Mouse (Mus musculus) hindbrain, embryonic 14.5 days (tissue): Measurements from ENCODE around the gene 4930438A08Rik. TPM values are rescaled to one million over a fixed set of nuclear protein-coding genes. Genes with fewer than 3 reads are reported as not detected.
A peak's percentile ranks its signal among the peaks of the same experiment; 100 is the strongest.
"Not testable (repeated sequence)": the region's sequence is repeated elsewhere in the genome, so short reads cannot be mapped to it uniquely, and the experiment has no call there.

Experiments used
- ATAC-seq: fragments of 200-750 bp; cut with Nextera tagmentation; 2 replicates; pipeline ENCODE4 v1.8.0; 2017; ENCODE audit warnings: moderate number of reproducible peaks, mild to moderate bottlenecking, moderate TSS enrichment, moderate library complexity; ENCODE audit not compliant: low FRiP score
- DNase-seq: peaks from one replicate; pipeline ENCODE4 v3.0.0-alpha.2; 2015; ENCODE audit warnings: low spot score
- H3K27ac ChIP-seq: fragments of 300-500 bp; sonication (generic); 2 replicates; pipeline ENCODE4 v1.5.1; 2014; ENCODE audit warnings: mild to moderate bottlenecking, moderate library complexity
- H3K27me3 ChIP-seq: fragments of 300-500 bp; sonication (generic); 2 replicates; pipeline ENCODE4 v1.6.1; 2014; ENCODE audit warnings: mild to moderate bottlenecking, low read length, mixed read lengths; ENCODE audit not compliant: control insufficient read depth, insufficient read depth
- H3K36me3 ChIP-seq: fragments of 300-500 bp; sonication (generic); replicated peaks from 2 replicates; pipeline ENCODE4 v1.6.1; 2014; ENCODE audit not compliant: control insufficient read depth, insufficient read depth
- H3K4me1 ChIP-seq: fragments of 300-500 bp; sonication (generic); replicated peaks from 2 replicates; pipeline ENCODE4 v1.6.1; 2014; ENCODE audit warnings: antibody characterized with exemption, low read length, mixed read lengths; ENCODE audit not compliant: control insufficient read depth, insufficient read depth
- H3K4me2 ChIP-seq: fragments of 300-500 bp; sonication (generic); replicated peaks from 2 replicates; pipeline ENCODE4 v1.6.1; 2014; ENCODE audit warnings: mild to moderate bottlenecking, moderate library complexity
- H3K4me3 ChIP-seq: fragments of 300-500 bp; sonication (generic); replicated peaks from 2 replicates; pipeline ENCODE4 v1.5.1; 2014; ENCODE audit warnings: mild to moderate bottlenecking, low read length
- H3K9ac ChIP-seq: fragments of 300-500 bp; sonication (generic); 2 replicates; pipeline ENCODE4 v1.6.1; 2014
- H3K9me3 ChIP-seq: fragments of 300-500 bp; sonication (generic); 2 replicates; pipeline ENCODE4 v1.6.1; 2016; ENCODE audit warnings: low read length; ENCODE audit not compliant: control insufficient read depth
- WGBS: fragments of 180-500 bp; shearing (Covaris S2); extraction: QIAGEN DNeasy Blood & Tissue Kit; methylation state at CpG from one replicate; pipeline ENCODE4 v1.1.7; 2014; 5-methylcytosine and 5-hydroxymethylcytosine counted together
- polyA plus RNA-seq: library from polyadenylated mRNA; unstranded; fragments of >200 nt; fragmentation: Nextera tagmentation; extraction: Ambion mirVana; gene quantifications from 2 replicates; pipeline ENCODE4 v1.2.1, GENCODE M21; 2014

4930438A08Rik gene
- polyA plus RNA-seq, 1 experiment from 2014 or later = not detected

DNA sequence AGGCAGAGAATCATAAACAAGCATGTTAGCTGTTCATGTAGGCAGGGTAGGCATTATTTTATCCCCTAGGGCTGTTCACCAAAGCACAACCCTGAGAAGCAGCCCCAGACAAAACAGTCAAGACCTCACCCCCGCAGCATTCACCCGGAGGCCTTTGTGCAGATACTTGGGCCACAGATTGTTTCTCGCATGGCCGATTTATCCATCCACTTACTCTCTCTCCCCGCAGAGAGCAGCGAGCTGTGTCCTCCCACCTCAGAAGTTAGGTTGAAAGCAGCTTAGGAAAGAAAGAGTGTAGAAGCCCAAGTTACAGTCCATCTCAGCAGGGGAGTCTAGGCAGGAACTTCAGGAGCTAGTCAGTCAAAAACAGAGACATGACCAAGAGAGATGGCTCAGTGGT lies 22.8 kb downstream of the 4930438A08Rik start:
- Histone ChIP-seq H3K9me3 (no peaks in the 10 kb centered on the region), H3K9ac (no peak overlapping the region), H3K36me3 (no peaks in the 10 kb centered on the region), H3K4me3 (no peak overlapping the region), H3K4me2 (no peak overlapping the region), H3K27ac (no peak overlapping the region), H3K27me3 (no peaks in the 10 kb centered on the region), H3K4me1 (no peaks in the 10 kb centered on the region)
- DNase-seq = no peak
- no peak for ATAC-seq
- 35% methylated on average over 6 of the region's 6 CpGs for WGBS

DNA sequence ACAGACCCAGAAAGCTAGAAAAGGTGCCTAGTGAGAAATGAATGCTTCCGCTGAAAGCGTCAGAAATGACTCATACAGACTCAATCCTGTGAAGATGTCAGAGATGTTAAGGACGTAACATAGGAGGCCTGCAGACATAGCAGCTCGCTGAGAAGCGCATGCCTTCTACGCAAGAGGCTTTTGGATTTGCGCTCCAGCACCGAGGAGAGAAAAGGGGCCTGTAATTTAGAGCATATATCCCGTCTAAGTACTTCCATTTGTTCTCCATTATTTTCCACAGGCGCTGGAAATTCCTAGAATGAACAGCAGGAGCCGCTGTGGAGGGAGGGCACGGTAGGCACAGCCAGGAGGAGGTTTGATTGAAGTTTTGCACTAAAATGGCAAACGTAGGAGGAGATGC lies 26.5 kb downstream of the 4930438A08Rik start:
- Histone ChIP-seq H3K9ac (peak overlapping the region; percentile 18; the same call in 1 of the 2 replicates), H3K27me3 (no peaks in the 10 kb centered on the region), H3K4me2 (peak overlapping the region; percentile 58), H3K4me3 (peak overlapping the region; percentile 59), H3K27ac (peak overlapping the region; percentile 88), H3K4me1 (peaks cover 6% of the 10 kb centered on the region), H3K9me3 (no peaks in the 10 kb centered on the region), H3K36me3 (no peaks in the 10 kb centered on the region)
- DNase-seq (peak; percentile 84), ATAC-seq (no peak)
- WGBS = 11% methylated on average over 13 of the region's 13 CpGs

DNA sequence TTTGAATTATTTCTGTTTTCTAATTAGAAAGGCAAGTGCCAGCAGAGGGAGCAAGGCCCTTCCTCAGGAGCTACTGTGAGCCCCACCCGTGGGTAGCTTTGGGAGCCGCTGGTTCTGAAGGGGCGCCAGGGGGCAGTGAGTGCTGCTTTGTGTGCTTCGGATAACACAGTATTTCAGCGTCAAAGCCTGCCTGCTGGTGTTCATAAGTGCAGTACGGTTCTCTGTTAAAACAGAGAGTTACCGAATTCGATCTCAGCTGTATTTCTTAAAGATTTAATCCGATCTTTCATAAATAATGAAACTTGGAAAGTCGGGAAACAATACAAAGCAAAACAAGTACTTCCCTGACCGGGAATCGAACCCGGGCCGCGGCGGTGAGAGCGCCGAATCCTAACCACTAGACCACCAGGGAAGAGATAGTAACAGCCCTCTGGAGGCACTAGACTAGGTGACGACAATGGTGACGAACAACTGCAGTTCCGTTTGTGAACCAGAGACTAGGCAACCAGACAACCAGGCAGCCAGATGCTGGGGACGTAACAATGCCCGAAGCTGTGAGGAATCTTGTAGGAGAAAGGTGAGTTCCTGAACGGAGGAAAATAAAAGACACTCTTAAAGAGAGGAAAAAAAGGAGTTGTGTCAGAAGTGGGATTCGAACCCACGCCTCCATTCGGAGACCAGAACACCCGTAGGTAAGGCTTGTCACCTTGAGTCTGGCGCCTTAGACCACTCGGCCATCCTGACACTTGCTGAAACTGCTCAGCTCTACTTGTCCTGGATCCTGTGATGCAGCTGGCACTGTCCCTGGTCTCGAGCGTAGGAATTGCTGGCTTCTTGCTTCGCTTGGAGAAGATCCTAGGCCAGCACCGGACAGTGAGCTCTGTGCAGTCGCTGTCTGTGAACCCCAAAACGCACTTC lies 27.5 kb downstream of the 4930438A08Rik start:
- peak overlapping the region; percentile 88 for H3K27ac ChIP-seq
- peak overlapping the region; percentile 59 for H3K4me3 ChIP-seq
- DNase-seq (peak; percentile 100), ATAC-seq (peak; percentile 92)
- H3K4me2 ChIP-seq = peak overlapping the region; percentile 58
- H3K9ac ChIP-seq = peak overlapping the region; percentile 64
- under 1% methylated on average over 36 of the region's 36 CpGs for WGBS
- no peaks in the 10 kb centered on the region for H3K9me3 ChIP-seq
- peaks cover 10% of the 10 kb centered on the region for H3K4me1 ChIP-seq
- H3K27me3 ChIP-seq = no peaks in the 10 kb centered on the region
- H3K36me3 ChIP-seq = no peaks in the 10 kb centered on the region

DNA sequence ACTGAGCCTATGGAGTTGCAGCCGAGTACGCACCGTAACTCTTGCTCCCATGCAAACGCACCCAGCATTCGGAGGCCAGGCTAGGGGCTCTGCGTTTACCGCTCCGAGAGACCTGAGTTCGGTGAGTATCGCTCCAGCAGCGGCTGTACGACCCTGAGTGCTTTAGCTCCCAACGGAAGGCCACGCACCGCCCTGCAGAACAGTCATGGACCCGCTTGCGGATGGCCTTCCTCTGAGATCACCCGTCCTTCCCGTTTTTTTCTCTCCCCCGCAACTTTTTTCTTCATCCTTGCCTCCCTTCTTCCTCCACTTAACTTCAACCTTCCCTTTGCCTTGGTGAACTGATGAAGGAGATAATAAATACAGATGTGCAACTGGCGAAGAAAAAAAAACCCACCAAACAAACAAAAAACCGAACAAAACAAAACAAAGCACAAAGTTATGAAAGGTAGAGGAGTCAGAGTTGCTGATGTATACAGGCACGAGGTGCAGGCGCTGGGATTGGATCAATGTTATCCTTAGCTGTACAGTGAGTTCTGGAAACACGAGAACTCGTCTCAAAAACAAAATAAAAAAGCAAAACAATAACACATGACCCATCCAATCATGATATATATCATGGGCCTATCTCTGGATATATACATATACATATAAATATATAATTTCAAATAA lies 28.3 kb downstream of the 4930438A08Rik start:
- Histone ChIP-seq H3K4me3 (peak overlapping the region; percentile 59), H3K27me3 (no peaks in the 10 kb centered on the region), H3K36me3 (no peaks in the 10 kb centered on the region), H3K27ac (peak overlapping the region; percentile 88), H3K9me3 (no peaks in the 10 kb centered on the region), H3K9ac (peak overlapping the region; percentile 64), H3K4me2 (peak overlapping the region; percentile 58), H3K4me1 (peaks cover 13% of the 10 kb centered on the region)
- under 1% methylated on average over 26 of the region's 26 CpGs for WGBS
- ATAC-seq (no peak; the same call in 1 of the 2 replicates), DNase-seq (no peak)

DNA sequence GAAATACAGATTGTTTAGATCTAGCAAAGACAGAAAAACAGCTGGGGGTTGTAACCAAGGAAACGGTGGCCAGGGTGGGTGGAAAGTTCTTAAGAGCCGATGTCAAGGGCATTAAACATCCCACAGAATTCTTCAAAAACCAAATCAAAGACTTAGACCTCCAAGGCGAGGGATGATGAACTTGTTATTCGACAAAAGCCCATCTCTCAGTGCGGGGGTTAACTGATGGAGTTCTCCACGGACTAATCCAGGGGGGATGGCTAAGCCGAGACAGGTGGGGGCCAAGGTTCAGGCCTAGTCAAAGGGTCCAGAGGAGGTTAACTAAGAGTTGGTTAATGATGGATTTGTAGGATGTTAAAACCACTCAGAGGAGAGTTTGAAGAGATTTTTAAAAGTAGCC lies 29.0 kb downstream of the 4930438A08Rik start:
- ATAC-seq = no peak
- Histone ChIP-seq H3K4me1 (peaks cover 16% of the 10 kb centered on the region), H3K27me3 (no peaks in the 10 kb centered on the region), H3K4me3 (peak overlapping the region; percentile 59), H3K27ac (no peak overlapping the region), H3K9ac (peak overlapping the region; percentile 47; the same call in 1 of the 2 replicates), H3K9me3 (no peaks in the 10 kb centered on the region), H3K36me3 (0 out of 2 replicates have a peak, but pooled peaks cover under 1% of the 10 kb centered on the region), H3K4me2 (peak overlapping the region; percentile 58)
- 8% methylated on average over 7 of the region's 7 CpGs for WGBS
- DNase-seq = no peak

DNA sequence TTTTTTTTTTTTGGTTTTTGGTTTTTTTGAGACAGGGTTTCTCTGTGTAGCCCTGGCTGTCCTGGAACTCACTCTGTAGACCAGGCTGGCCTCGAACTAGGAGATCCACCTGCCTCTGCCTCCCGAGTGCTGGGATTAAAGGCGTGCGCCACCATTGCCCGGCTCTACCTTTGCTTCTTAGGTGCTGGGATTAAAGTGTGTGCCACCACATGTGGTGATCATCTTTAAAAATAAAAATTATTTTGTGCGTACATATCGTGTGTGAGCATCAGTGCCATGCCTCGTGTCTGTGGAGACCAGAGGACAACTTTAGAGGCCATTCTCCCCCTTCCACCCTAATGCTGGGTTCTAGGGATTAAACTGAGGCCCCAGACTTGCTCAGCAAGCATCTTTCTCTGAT lies 30.7 kb downstream of the 4930438A08Rik start:
- H3K27me3 ChIP-seq, H3K36me3 ChIP-seq, H3K4me2 ChIP-seq, H3K9ac ChIP-seq, H3K4me3 ChIP-seq, H3K9me3 ChIP-seq, ATAC-seq, DNase-seq, H3K27ac ChIP-seq: not testable (repeated sequence)
- peaks cover 16% of the 10 kb centered on the region for H3K4me1 ChIP-seq
- WGBS = 95% methylated on average over 8 of the region's 8 CpGs

DNA sequence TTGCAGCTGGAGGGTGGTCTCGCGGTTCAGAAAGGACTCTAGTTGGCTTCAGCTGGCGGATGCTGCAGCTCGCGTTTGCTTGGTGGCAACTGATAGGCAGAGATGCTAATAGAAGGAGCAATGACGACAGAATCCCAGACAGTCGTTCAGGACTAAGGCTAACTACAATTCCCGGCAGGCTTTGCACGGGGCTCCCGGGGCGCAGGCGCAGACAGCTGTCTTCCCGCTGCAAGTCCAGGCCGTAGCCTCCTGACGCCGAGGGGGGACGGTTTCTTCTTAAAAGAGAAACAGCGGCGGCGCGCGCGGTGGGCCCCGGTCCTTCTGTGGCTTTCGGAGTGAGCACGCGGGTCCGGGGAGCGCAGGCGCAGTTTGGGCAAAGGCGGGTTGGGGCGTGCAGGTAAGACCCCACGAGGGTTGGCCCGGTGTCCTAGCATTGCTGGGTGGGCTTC lies 32.3 kb downstream of the 4930438A08Rik start, which contains the start of gene Zfp692:
Gene Zfp692, plus strand, starts transcription at position 210 of the 449 bp plus-strand sequence.
- ATAC-seq (peak; percentile 88), DNase-seq (peak; percentile 97)
- Histone ChIP-seq H3K4me1 (peaks cover 16% of the 10 kb centered on the region), H3K27ac (peak within 1 kb of the TSS; percentile 74), H3K27me3 (no peaks in the 10 kb centered on the region), H3K4me2 (peak within 1 kb of the TSS; percentile 90), H3K36me3 (peaks cover 16% of the 10 kb centered on the region; the same call in 1 of the 2 replicates), H3K9me3 (no peaks in the 10 kb centered on the region), H3K4me3 (peak within 1 kb of the TSS; percentile 47), H3K9ac (peak within 1 kb of the TSS; percentile 65)
- WGBS = under 1% methylated on average over 34 of the region's 34 CpGs

DNA sequence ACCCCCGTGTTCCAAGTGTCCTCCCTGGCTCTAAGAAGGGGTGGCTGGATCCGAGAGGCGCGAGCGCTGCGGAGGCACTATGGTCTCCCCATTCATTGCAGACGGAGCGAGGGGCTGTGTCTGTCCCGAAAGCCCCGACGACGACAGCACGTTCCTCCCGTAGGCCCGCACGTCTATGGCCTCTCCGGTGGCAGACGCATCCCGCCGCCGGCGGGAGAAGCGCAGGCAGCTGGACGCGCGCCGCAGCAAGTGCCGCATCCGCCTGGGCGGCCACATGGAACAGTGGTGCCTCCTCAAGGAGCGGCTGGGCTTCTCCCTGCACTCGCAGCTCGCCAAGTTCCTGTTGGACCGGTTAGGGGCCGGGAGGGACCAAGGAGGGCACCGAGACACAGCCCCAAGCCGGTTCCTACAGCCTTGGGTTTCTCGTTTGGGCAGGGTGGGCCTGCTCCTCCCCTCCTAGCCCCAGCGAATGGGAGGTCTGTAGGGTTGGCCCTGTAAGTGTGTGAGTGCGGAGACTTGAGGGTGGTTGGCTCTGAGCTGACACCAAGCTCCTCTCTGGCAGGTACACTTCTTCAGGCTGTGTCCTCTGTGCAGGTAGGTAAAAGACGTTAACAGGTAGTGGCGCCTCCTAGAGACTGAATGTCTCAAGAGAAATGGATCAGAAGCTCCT lies 32.9 kb downstream of the 4930438A08Rik start:
- ATAC-seq = peak; percentile 51
- peak overlapping the region; percentile 63 for H3K27ac ChIP-seq
- under 1% methylated on average over 42 of the region's 42 CpGs for WGBS
- no peaks in the 10 kb centered on the region for H3K9me3 ChIP-seq
- peak overlapping the region; percentile 65 for H3K9ac ChIP-seq
- peaks cover 16% of the 10 kb centered on the region; the same call in 1 of the 2 replicates for H3K36me3 ChIP-seq
- H3K4me3 ChIP-seq = peak overlapping the region; percentile 47
- peak; percentile 26 for DNase-seq
- no peaks in the 10 kb centered on the region for H3K27me3 ChIP-seq
- H3K4me2 ChIP-seq = peak overlapping the region; percentile 90
- peaks cover 16% of the 10 kb centered on the region for H3K4me1 ChIP-seq
